Mouse (Mus musculus): ENCODE data around the gene Ryr2. TPM values are rescaled to one million over a fixed set of nuclear protein-coding genes. Genes with fewer than 3 reads are reported as not detected.

The Ryr2 gene
- polyA plus RNA-seq, 2 experiments, result 0.16 to 0.19 TPM

DNA sequence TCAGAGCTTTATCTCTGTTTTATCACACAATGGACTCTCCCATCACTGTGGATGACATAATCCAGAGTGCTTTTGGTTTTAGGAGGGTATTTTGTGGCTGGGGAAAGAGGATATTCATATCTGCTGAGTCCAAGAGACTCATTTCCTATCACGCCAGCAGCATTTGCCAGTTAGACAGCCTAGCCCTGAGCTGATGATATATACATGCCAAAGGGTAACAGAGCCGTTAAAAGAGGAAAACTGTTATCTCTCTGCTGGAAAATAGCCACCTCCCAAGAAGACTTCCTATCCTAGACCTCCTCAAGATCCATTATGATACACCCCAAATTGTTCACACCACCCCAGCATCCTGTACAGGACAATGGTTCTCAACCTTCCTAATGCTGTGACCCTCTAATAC is 191.1 kb downstream of the Ryr2 start:
- no peaks in the 10 kb centered on the region for H3K9me3 ChIP-seq (ENCODE audit: control insufficient read depth, low read length)
- no peak overlapping the region for H3K4me3 ChIP-seq (ENCODE audit: insufficient read depth in 1 of 2, low read depth in 2 of 2, low read length in 2 of 2)
- no peaks in the 10 kb centered on the region for H3K27me3 ChIP-seq (ENCODE audit: control insufficient read depth, insufficient read depth, low read length)
- TF ChIP-seq CTCF (IDR thresholded peaks at IDR 0.05; ENCODE audit: low read depth), result no peak
- peak; percentile 26; the same call in 1 of the 2 replicates for TF ChIP-seq EP300 (IDR thresholded peaks at IDR 0.05; ENCODE audit: low read depth)
- H3K4me1 ChIP-seq (replicated peaks; ENCODE audit: control insufficient read depth in 2 of 2, insufficient read depth in 2 of 2, low read length in 1 of 2), result no peaks in the 10 kb centered on the region
- H3K36me3 ChIP-seq (replicated peaks; ENCODE audit: control insufficient read depth, insufficient read depth, low read depth), result no peaks in the 10 kb centered on the region
- no peak overlapping the region for H3K9ac ChIP-seq (replicated peaks)
- H3K4me2 ChIP-seq (ENCODE audit: low read depth), result no peak overlapping the region
- H3K27ac ChIP-seq, result no peak overlapping the region
- DNase-seq (ENCODE audit: low read depth in 3 of 3, low spot score in 3 of 3) (no peak), ATAC-seq (ENCODE audit: insufficient read depth) (0 out of 2 replicates have a peak, but pooled peaks have one; percentile 21)
- WGBS (ENCODE audit: insufficient replicate concordance), result 18% methylated on average over 2 of the region's 2 CpGs

DNA sequence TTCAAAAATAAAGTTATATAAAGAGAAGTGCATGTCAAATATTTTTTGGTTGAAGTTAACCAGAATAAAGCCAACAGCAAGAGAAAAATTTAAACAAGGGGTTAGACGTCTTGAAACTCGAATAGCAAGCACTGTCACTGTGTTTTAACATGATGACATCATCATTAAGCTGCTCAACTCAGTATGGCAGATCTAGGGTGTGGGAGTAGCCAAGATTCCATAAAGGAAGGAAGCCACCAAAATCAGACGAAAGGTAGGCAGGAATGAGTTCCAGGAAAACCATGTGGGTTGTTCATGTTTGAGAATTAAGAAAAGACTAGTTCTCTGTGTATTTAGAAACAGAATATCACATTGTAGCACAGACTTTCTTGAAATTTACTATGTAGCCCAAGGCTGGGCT is 192.1 kb downstream of the Ryr2 start:
- no peaks in the 10 kb centered on the region for H3K27me3 ChIP-seq (ENCODE audit: control insufficient read depth, insufficient read depth, low read length)
- no peaks in the 10 kb centered on the region for H3K9me3 ChIP-seq (ENCODE audit: control insufficient read depth, low read length)
- H3K9ac ChIP-seq (replicated peaks), result no peak overlapping the region
- H3K27ac ChIP-seq, result no peak overlapping the region
- TF ChIP-seq CTCF (IDR thresholded peaks at IDR 0.05; ENCODE audit: low read depth), result no peak
- TF ChIP-seq EP300 (IDR thresholded peaks at IDR 0.05; ENCODE audit: low read depth), result no peak
- no peak overlapping the region for H3K4me3 ChIP-seq (ENCODE audit: insufficient read depth in 1 of 2, low read depth in 2 of 2, low read length in 2 of 2)
- ATAC-seq (ENCODE audit: insufficient read depth) (no peak), DNase-seq (ENCODE audit: low read depth in 3 of 3, low spot score in 3 of 3) (no peak)
- H3K36me3 ChIP-seq (replicated peaks; ENCODE audit: control insufficient read depth, insufficient read depth, low read depth), result no peaks in the 10 kb centered on the region
- H3K4me1 ChIP-seq (replicated peaks; ENCODE audit: control insufficient read depth in 2 of 2, insufficient read depth in 2 of 2, low read length in 1 of 2), result no peaks in the 10 kb centered on the region; a peak in 1 of 4 replicates
- no peak overlapping the region for H3K4me2 ChIP-seq (ENCODE audit: low read depth)
- 40% methylated on average over 3 of the region's 3 CpGs for WGBS (ENCODE audit: insufficient replicate concordance)

DNA sequence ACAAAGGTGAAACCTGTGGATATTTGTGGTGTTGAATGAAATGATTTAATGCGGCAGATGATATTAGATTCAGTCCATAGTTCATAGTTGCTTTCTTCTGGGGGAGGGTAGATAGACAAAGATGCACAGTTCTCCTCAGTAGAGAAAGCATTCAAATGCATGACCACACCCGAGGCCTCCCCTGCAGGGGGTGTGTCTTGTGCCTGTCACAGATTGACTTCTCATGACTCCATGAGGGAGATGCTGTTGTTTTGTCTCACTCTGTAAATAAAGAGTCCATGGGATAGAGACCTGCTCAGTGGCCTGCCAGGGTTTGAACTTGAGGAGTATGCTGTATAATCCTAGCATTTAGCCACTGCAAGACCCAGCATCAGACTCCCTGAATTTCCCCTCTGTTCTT is 194.5 kb downstream of the Ryr2 start:
- H3K27me3 ChIP-seq (ENCODE audit: control insufficient read depth, insufficient read depth, low read length), result no peaks in the 10 kb centered on the region
- no peaks in the 10 kb centered on the region for H3K9me3 ChIP-seq (ENCODE audit: control insufficient read depth, low read length)
- no peaks in the 10 kb centered on the region; a peak in 1 of 4 replicates for H3K4me1 ChIP-seq (replicated peaks; ENCODE audit: control insufficient read depth in 2 of 2, insufficient read depth in 2 of 2, low read length in 1 of 2)
- 43% methylated on average over 2 of the region's 2 CpGs for WGBS (ENCODE audit: insufficient replicate concordance)
- H3K27ac ChIP-seq, result no peak overlapping the region
- no peak overlapping the region for H3K4me3 ChIP-seq (ENCODE audit: insufficient read depth in 1 of 2, low read depth in 2 of 2, low read length in 2 of 2)
- H3K4me2 ChIP-seq (ENCODE audit: low read depth), result no peak overlapping the region
- peak; percentile 31; the same call in 1 of the 2 replicates for ATAC-seq (ENCODE audit: insufficient read depth)
- DNase-seq (ENCODE audit: low read depth in 3 of 3, low spot score in 3 of 3), result no peak
- TF ChIP-seq CTCF (IDR thresholded peaks at IDR 0.05; ENCODE audit: low read depth) (no peak), EP300 (IDR thresholded peaks at IDR 0.05; ENCODE audit: low read depth) (no peak)
- H3K36me3 ChIP-seq (replicated peaks; ENCODE audit: control insufficient read depth, insufficient read depth, low read depth), result no peaks in the 10 kb centered on the region
- H3K9ac ChIP-seq (replicated peaks), result no peak overlapping the region

DNA sequence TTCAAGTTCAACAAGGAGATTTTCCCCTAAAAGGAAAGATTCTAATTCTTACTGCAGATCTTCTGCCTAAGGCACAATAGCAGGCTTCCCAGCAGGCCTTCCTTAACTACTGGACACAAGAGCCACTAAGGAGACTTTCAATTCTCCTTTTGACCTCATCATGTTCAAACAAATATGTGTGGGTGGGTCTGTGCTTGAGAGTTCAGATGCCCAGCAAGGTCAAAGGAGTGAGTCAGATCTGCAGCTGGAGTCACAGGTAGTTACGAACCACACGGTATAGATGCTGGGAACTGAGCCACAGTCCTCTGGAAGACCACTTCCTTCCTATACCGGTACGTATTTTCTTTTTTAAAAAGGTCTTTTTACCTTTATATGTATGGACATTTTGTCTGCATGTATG is 198.6 kb downstream of the Ryr2 start:
- Histone ChIP-seq H3K4me1 (replicated peaks; ENCODE audit: control insufficient read depth in 2 of 2, insufficient read depth in 2 of 2, low read length in 1 of 2) (no peaks in the 10 kb centered on the region; a peak in 1 of 4 replicates), H3K27ac (no peak overlapping the region), H3K9me3 (ENCODE audit: control insufficient read depth, low read length) (no peaks in the 10 kb centered on the region), H3K4me2 (ENCODE audit: low read depth) (no peak overlapping the region), H3K4me3 (ENCODE audit: insufficient read depth in 1 of 2, low read depth in 2 of 2, low read length in 2 of 2) (no peak overlapping the region), H3K9ac (replicated peaks) (no peak overlapping the region), H3K27me3 (ENCODE audit: control insufficient read depth, insufficient read depth, low read length) (no peaks in the 10 kb centered on the region), H3K36me3 (replicated peaks; ENCODE audit: control insufficient read depth, insufficient read depth, low read depth) (no peaks in the 10 kb centered on the region)
- TF ChIP-seq CTCF (IDR thresholded peaks at IDR 0.05; ENCODE audit: low read depth), result no peak
- no peak for TF ChIP-seq EP300 (IDR thresholded peaks at IDR 0.05; ENCODE audit: low read depth)
- WGBS (ENCODE audit: insufficient replicate concordance), result 52% methylated on average over 4 of the region's 4 CpGs
- DNase-seq (ENCODE audit: low read depth in 3 of 3, low spot score in 3 of 3) (no peak), ATAC-seq (ENCODE audit: insufficient read depth) (no peak)

DNA sequence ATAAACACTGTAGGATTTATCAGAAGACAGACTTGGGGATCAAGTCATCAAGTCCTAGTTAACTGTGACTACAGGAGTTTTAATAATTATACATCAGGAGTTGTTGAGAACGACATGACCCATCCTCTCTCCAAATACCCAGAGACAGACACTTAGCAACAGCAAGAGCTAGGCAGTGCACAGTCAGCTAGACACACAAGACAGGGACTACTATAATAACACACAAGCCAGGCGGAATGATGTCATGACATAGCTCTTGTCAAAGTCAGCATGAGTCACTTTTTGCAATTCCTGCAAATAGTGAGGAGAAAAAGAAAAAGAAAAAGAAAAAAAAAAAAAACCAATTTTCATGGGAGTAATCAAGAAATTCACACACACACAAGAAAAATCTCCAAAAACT is 201.6 kb downstream of the Ryr2 start:
- 55% methylated on average over 2 of the region's 2 CpGs for WGBS (ENCODE audit: insufficient replicate concordance)
- TF ChIP-seq CTCF (IDR thresholded peaks at IDR 0.05; ENCODE audit: low read depth) (no peak), EP300 (IDR thresholded peaks at IDR 0.05; ENCODE audit: low read depth) (no peak)
- no peaks in the 10 kb centered on the region for H3K9me3 ChIP-seq (ENCODE audit: control insufficient read depth, low read length)

More for the DNA sequence above, 201.6 kb downstream of the Ryr2 start:
- no peak overlapping the region for H3K4me2 ChIP-seq (ENCODE audit: low read depth)
- no peak for DNase-seq (ENCODE audit: low read depth in 3 of 3, low spot score in 3 of 3)
- no peak overlapping the region for H3K4me3 ChIP-seq (ENCODE audit: insufficient read depth in 1 of 2, low read depth in 2 of 2, low read length in 2 of 2)
- H3K27ac ChIP-seq, result no peak overlapping the region
- no peak for ATAC-seq (ENCODE audit: insufficient read depth)
- H3K4me1 ChIP-seq (replicated peaks; ENCODE audit: control insufficient read depth in 2 of 2, insufficient read depth in 2 of 2, low read length in 1 of 2), result no peaks in the 10 kb centered on the region; a peak in 1 of 4 replicates
- H3K27me3 ChIP-seq (ENCODE audit: control insufficient read depth, insufficient read depth, low read length), result no peaks in the 10 kb centered on the region
- no peaks in the 10 kb centered on the region for H3K36me3 ChIP-seq (replicated peaks; ENCODE audit: control insufficient read depth, insufficient read depth, low read depth)
- H3K9ac ChIP-seq (replicated peaks), result no peak overlapping the region

All from liver, embryonic 14.5 days (tissue).